In genomic region chr4:40220437-40220836, GRCm38 (mm10) we compare ENCODE assay signal across 9 mouse cellular contexts. TPM values are rescaled to one million over a fixed set of nuclear protein-coding genes. Genes with fewer than 3 reads are reported as not detected.
DNase-seq lines count a peak whose midpoint lies in the region; ATAC-seq lines count a peak whose summit lies in the region.
"Had no signal": no experiment of that assay in that cellular context is flagged by ENCODE, and none has a peak within 500 bp of the region (broad histone marks: within the 10 kb centered on the region; RNA-seq: fewer than 3 reads in every experiment).

No protein-coding gene starts in this region.

- no peaks in the 10 kb centered on the region for H3K9me3 ChIP-seq in midbrain, embryonic 11.5 days (ENCODE audit: control insufficient read depth, low read length)
- no peaks in the 10 kb centered on the region for H3K9me3 ChIP-seq in midbrain, embryonic 10.5 days (replicated peaks)
- no peaks in the 10 kb centered on the region for H3K9me3 ChIP-seq in forebrain, embryonic 12.5 days
- no peaks in the 10 kb centered on the region for H3K9me3 ChIP-seq in limb, embryonic 11.5 days (ENCODE audit: control insufficient read depth, low read length)
- H3K9me3 ChIP-seq in stomach, embryonic 16.5 days (replicated peaks; ENCODE audit: control insufficient read depth, low read length) = no peaks in the 10 kb centered on the region

- H3K4me1 ChIP-seq in midbrain, embryonic 11.5 days (ENCODE audit: control insufficient read depth, insufficient read depth, low read length) = peaks cover 5% of the 10 kb centered on the region; the same call in 1 of the 2 replicates
- peaks cover 19% of the 10 kb centered on the region for H3K4me1 ChIP-seq in midbrain, embryonic 10.5 days
- H3K4me1 ChIP-seq in forebrain, embryonic 12.5 days = peaks cover 4% of the 10 kb centered on the region; the same call in 1 of the 2 replicates
- no peaks in the 10 kb centered on the region for H3K4me1 ChIP-seq in limb, embryonic 11.5 days (ENCODE audit: control insufficient read depth, insufficient read depth, low read length)
- 0 out of 2 replicates have a peak, but pooled peaks cover 5% of the 10 kb centered on the region for H3K4me1 ChIP-seq in stomach, embryonic 16.5 days (ENCODE audit: control insufficient read depth, insufficient read depth, low read length)

- no peaks in the 10 kb centered on the region for H3K27me3 ChIP-seq in midbrain, embryonic 11.5 days (ENCODE audit: control insufficient read depth, insufficient read depth, low read length)
- peaks cover 8% of the 10 kb centered on the region; the same call in 1 of the 2 replicates for H3K27me3 ChIP-seq in midbrain, embryonic 10.5 days (ENCODE audit: low read depth, poor library complexity, severe bottlenecking)
- H3K27me3 ChIP-seq in forebrain, embryonic 12.5 days = no peaks in the 10 kb centered on the region
- H3K27me3 ChIP-seq in limb, embryonic 11.5 days (ENCODE audit: control insufficient read depth, insufficient read depth, low read length) = 0 out of 2 replicates have a peak, but pooled peaks cover 2% of the 10 kb centered on the region
- H3K27me3 ChIP-seq in stomach, embryonic 16.5 days (ENCODE audit: control insufficient read depth, insufficient read depth, low read length) = no peaks in the 10 kb centered on the region

- H3K36me3 ChIP-seq in midbrain, embryonic 11.5 days (ENCODE audit: control insufficient read depth, insufficient read depth, low read length) = no peaks in the 10 kb centered on the region
- no peaks in the 10 kb centered on the region for H3K36me3 ChIP-seq in midbrain, embryonic 10.5 days
- H3K36me3 ChIP-seq in forebrain, embryonic 12.5 days (replicated peaks) = no peaks in the 10 kb centered on the region
- no peaks in the 10 kb centered on the region for H3K36me3 ChIP-seq in limb, embryonic 11.5 days (ENCODE audit: control insufficient read depth, insufficient read depth, low read length)
- peaks cover 8% of the 10 kb centered on the region; the same call in 1 of the 2 replicates for H3K36me3 ChIP-seq in stomach, embryonic 16.5 days (ENCODE audit: control insufficient read depth, insufficient read depth, low read length)

- no peak for ATAC-seq in midbrain, embryonic 11.5 days (ENCODE audit: low FRiP score)
- no peak for ATAC-seq in forebrain, embryonic 12.5 days (ENCODE audit: low FRiP score)
- no peak for ATAC-seq in limb, embryonic 11.5 days (ENCODE audit: insufficient number of reproducible peaks, low FRiP score, low TSS enrichment, low read depth)
- ATAC-seq in stomach, embryonic 16.5 days (ENCODE audit: insufficient read depth, low FRiP score) = no peak

- 18% methylated on average over 12 of the region's 12 CpGs for WGBS in midbrain, embryonic 11.5 days
- WGBS in midbrain, embryonic 10.5 days = 22% methylated on average over 12 of the region's 12 CpGs
- WGBS in forebrain, embryonic 12.5 days = 19% methylated on average over 12 of the region's 12 CpGs
- 15% methylated on average over 12 of the region's 12 CpGs for WGBS in limb, embryonic 11.5 days
- WGBS in stomach, embryonic 16.5 days = 20% methylated on average over 12 of the region's 12 CpGs

- no peak overlapping the region for H3K27ac ChIP-seq in midbrain, embryonic 11.5 days (ENCODE audit: low read depth, low read length)
- no peak overlapping the region for H3K27ac ChIP-seq in midbrain, embryonic 10.5 days (replicated peaks)
- no peak overlapping the region for H3K27ac ChIP-seq in forebrain, embryonic 12.5 days
- no peak overlapping the region for H3K27ac ChIP-seq in limb, embryonic 11.5 days (replicated peaks; ENCODE audit: low read depth, low read length)
- no peak overlapping the region for H3K27ac ChIP-seq in stomach, embryonic 16.5 days (ENCODE audit: low read length)

- peak overlapping the region; percentile 10; the same call in 1 of the 2 replicates for H3K4me2 ChIP-seq in midbrain, embryonic 11.5 days
- H3K4me2 ChIP-seq in forebrain, embryonic 12.5 days = peak overlapping the region; percentile 26
- H3K4me2 ChIP-seq in limb, embryonic 11.5 days (ENCODE audit: low read depth, severe bottlenecking) = no peak overlapping the region
- H3K4me2 ChIP-seq in stomach, embryonic 16.5 days (ENCODE audit: low read depth, low read length) = peak overlapping the region; percentile 22; the same call in 1 of the 2 replicates

- peak; percentile 80 for DNase-seq in midbrain, embryonic 11.5 days (ENCODE audit: low spot score, missing footprints)
- no peak for DNase-seq in midbrain, embryonic 10.5 days (ENCODE audit: low spot score)
- peak; percentile 24 for DNase-seq in limb, embryonic 11.5 days (ENCODE audit: low spot score)
- DNase-seq in spleen, postnatal 14 days (ENCODE audit: low spot score in 2 of 2) = no peak
- no peak for DNase-seq in lung, postnatal 25 days (ENCODE audit: low spot score)
- DNase-seq: gastrocnemius, postnatal 14 days had no signal

- no peak overlapping the region for H3K4me3 ChIP-seq in midbrain, embryonic 11.5 days (ENCODE audit: low read depth, low read length)
- H3K4me3 ChIP-seq in midbrain, embryonic 10.5 days = no peak overlapping the region
- no peak overlapping the region for H3K4me3 ChIP-seq in forebrain, embryonic 12.5 days (replicated peaks)
- no peak overlapping the region for H3K4me3 ChIP-seq in limb, embryonic 11.5 days (ENCODE audit: low read depth, low read length)
- H3K4me3 ChIP-seq in stomach, embryonic 16.5 days (replicated peaks; ENCODE audit: low read length) = no peak overlapping the region
- H3K4me3 ChIP-seq: myocyte had no signal

- H3K9ac ChIP-seq in midbrain, embryonic 11.5 days (ENCODE audit: low read length) = no peak overlapping the region; the same call in 1 of the 2 replicates
- no peak overlapping the region for H3K9ac ChIP-seq in forebrain, embryonic 12.5 days
- H3K9ac ChIP-seq in limb, embryonic 11.5 days (ENCODE audit: low read length) = no peak overlapping the region
- H3K9ac ChIP-seq in stomach, embryonic 16.5 days (ENCODE audit: low read length) = no peak overlapping the region

RNA-seq across cellular contexts. Expression of gene Ddx58, which starts 19.2 kb away (rescaled TPM):
- polyA plus RNA-seq in midbrain, embryonic 11.5 days (2014; fragmentation: Nextera tagmentation; extraction: Ambion mirVana) = 2.1 and 3.0 TPM in 2 replicates
- polyA plus RNA-seq in midbrain, embryonic 10.5 days (2016; fragmentation: Nextera tagmentation; extraction: Ambion mirVana) = 2.6 and 3.4 TPM in 2 replicates
- 2.7 and 4.2 TPM in 2 replicates for polyA plus RNA-seq in forebrain, embryonic 12.5 days (2016; fragmentation: Nextera tagmentation; extraction: Ambion mirVana)
- 4.8 and 6.4 TPM in 2 replicates for polyA plus RNA-seq in limb, embryonic 11.5 days (2014; fragmentation: Nextera tagmentation; extraction: Ambion mirVana)
- 14.2 and 15.1 TPM in 2 replicates for polyA plus RNA-seq in stomach, embryonic 16.5 days (2015; fragmentation: Nextera tagmentation; extraction: Ambion mirVana)

RNA-seq across cellular contexts. Expression of gene Smim27, which starts 48.9 kb away (rescaled TPM):
- 28.8 and 38.0 TPM in 2 replicates for polyA plus RNA-seq in midbrain, embryonic 11.5 days (2014; fragmentation: Nextera tagmentation; extraction: Ambion mirVana)
- polyA plus RNA-seq in midbrain, embryonic 10.5 days (2016; fragmentation: Nextera tagmentation; extraction: Ambion mirVana) = 24.4 and 28.6 TPM in 2 replicates
- 32.7 and 35.3 TPM in 2 replicates for polyA plus RNA-seq in forebrain, embryonic 12.5 days (2016; fragmentation: Nextera tagmentation; extraction: Ambion mirVana)
- 24.7 and 25.4 TPM in 2 replicates for polyA plus RNA-seq in limb, embryonic 11.5 days (2014; fragmentation: Nextera tagmentation; extraction: Ambion mirVana)
- polyA plus RNA-seq in stomach, embryonic 16.5 days (2015; fragmentation: Nextera tagmentation; extraction: Ambion mirVana) = 33.6 and 34.4 TPM in 2 replicates

RNA-seq across cellular contexts. Expression of gene Topors, which starts 49.2 kb away (rescaled TPM):
- polyA plus RNA-seq in midbrain, embryonic 11.5 days (2014; fragmentation: Nextera tagmentation; extraction: Ambion mirVana) = 48.9 and 52.3 TPM in 2 replicates
- polyA plus RNA-seq in midbrain, embryonic 10.5 days (2016; fragmentation: Nextera tagmentation; extraction: Ambion mirVana) = 45.4 and 46.9 TPM in 2 replicates
- 51.4 and 53.7 TPM in 2 replicates for polyA plus RNA-seq in forebrain, embryonic 12.5 days (2016; fragmentation: Nextera tagmentation; extraction: Ambion mirVana)
- 58.2 and 58.3 TPM in 2 replicates for polyA plus RNA-seq in limb, embryonic 11.5 days (2014; fragmentation: Nextera tagmentation; extraction: Ambion mirVana)
- polyA plus RNA-seq in stomach, embryonic 16.5 days (2015; fragmentation: Nextera tagmentation; extraction: Ambion mirVana) = 30.6 and 32.5 TPM in 2 replicates

RNA-seq across cellular contexts. Expression of gene Ndufb6, which starts 58.8 kb away (rescaled TPM):
- polyA plus RNA-seq in midbrain, embryonic 11.5 days (2014; fragmentation: Nextera tagmentation; extraction: Ambion mirVana) = 280 and 289 TPM in 2 replicates
- polyA plus RNA-seq in midbrain, embryonic 10.5 days (2016; fragmentation: Nextera tagmentation; extraction: Ambion mirVana) = 300 and 311 TPM in 2 replicates
- 272 and 275 TPM in 2 replicates for polyA plus RNA-seq in forebrain, embryonic 12.5 days (2016; fragmentation: Nextera tagmentation; extraction: Ambion mirVana)
- polyA plus RNA-seq in limb, embryonic 11.5 days (2014; fragmentation: Nextera tagmentation; extraction: Ambion mirVana) = 301 and 304 TPM in 2 replicates
- polyA plus RNA-seq in stomach, embryonic 16.5 days (2015; fragmentation: Nextera tagmentation; extraction: Ambion mirVana) = 319 and 364 TPM in 2 replicates

Comparison
In these comparisons a context has a peak if more than half of its experiments do, and no peak if none do; other contexts are left out.
1. DNase-seq: peak in midbrain, embryonic 11.5 days (single experiment) and limb, embryonic 11.5 days (single experiment); none in midbrain, embryonic 10.5 days (single experiment), spleen, postnatal 14 days (0 of 2) and lung, postnatal 25 days (single experiment).